Mouse (Mus musculus) adrenal gland, adult 2 months (tissue): ENCODE data around the gene Olfr1055. TPM values are rescaled to one million over a fixed set of nuclear protein-coding genes. Genes with fewer than 3 reads are reported as not detected.
"Not testable (repeated sequence)": the region's sequence is repeated elsewhere in the genome, so short reads cannot be mapped to it uniquely, and the experiment has no call there.

Experiments used
- DNase-seq: peaks from one replicate; pipeline ENCODE4 v3.0.0; 2021
- long read RNA-seq: library from polyadenylated mRNA; stranded (forward); transcript quantifications from one replicate; pipeline ENCODE4 v2.0.0, GENCODE M21; 2021
- polyA plus RNA-seq: library from polyadenylated mRNA; depleted of rRNA; stranded (reverse); fragments of >200 nt; gene quantifications from 2 replicates; pipeline ENCODE4 v1.2.3, GENCODE M21; 2012; rRNA removed
- total RNA-seq, 2 experiments: library from RNA; stranded (reverse); gene quantifications; 2 replicates each; pipeline ENCODE4 v1.2.3; 2021

The Olfr1055 gene
- total RNA-seq, result not detected
- polyA plus RNA-seq, result not detected in 2 replicates
- long read RNA-seq, result 0 reads

GRCm38 (mm10) chr2:86350184-86350583 lies at the start of gene Olfr1055:
TSS of gene Olfr1055 (minus strand) at chr2:86350284.
- no peak for DNase-seq

- DNase-seq, result no peak
Observed at GRCm38 (mm10) chr2:86395114-86395513, 45.0 kb upstream of the Olfr1055 start.

GRCm38 (mm10) chr2:86388461-86388860 lies 38.4 kb upstream of the Olfr1055 start, which contains the start of gene Olfr1058:
TSS of gene Olfr1058 (minus strand) at chr2:86388561.
- DNase-seq, result not testable (repeated sequence)

GRCm38 (mm10) chr2:86378293-86378692 lies 28.2 kb upstream of the Olfr1055 start, which contains the start of gene Olfr1057:
TSS of gene Olfr1057 (minus strand) at chr2:86378393.
- DNase-seq, result no peak

GRCm38 (mm10) chr2:86366342-86366741 lies 16.3 kb upstream of the Olfr1055 start:
- not testable (repeated sequence) for DNase-seq

GRCm38 (mm10) chr2:86362369-86362768 lies 12.3 kb upstream of the Olfr1055 start, which contains the start of gene Olfr1056:
TSS of gene Olfr1056 (minus strand) at chr2:86362469.
- no peak for DNase-seq

- DNase-seq, result not testable (repeated sequence)
Observed at GRCm38 (mm10) chr2:86351751-86352150, 1.7 kb upstream of the Olfr1055 start.

GRCm38 (mm10) chr2:86335333-86335732 lies 14.8 kb downstream of the Olfr1055 start, which contains the start of gene Olfr1054:
TSS of gene Olfr1054 (minus strand) at chr2:86335433.
- DNase-seq, result no peak

- no peak for DNase-seq
Observed at GRCm38 (mm10) chr2:86315184-86315583, 34.9 kb downstream of the Olfr1055 start, which contains the start of gene Olfr1053. TSS of gene Olfr1053 (minus strand) at chr2:86315284.

Other genes with a start within 250 kb of the Olfr1055 start
- not detected for gene Olfr1039, start 214.4 kb downstream of the Olfr1055 start, total RNA-seq
- gene Olfr1039, start 214.4 kb downstream of the Olfr1055 start, polyA plus RNA-seq, result not detected in 2 replicates
- not detected for gene Olfr1040, start 203.6 kb downstream of the Olfr1055 start, total RNA-seq
- not detected in 2 replicates for gene Olfr1040, start 203.6 kb downstream of the Olfr1055 start, polyA plus RNA-seq
- not detected for gene Olfr1042, start 188.4 kb downstream of the Olfr1055 start, total RNA-seq
- gene Olfr1042, start 188.4 kb downstream of the Olfr1055 start, polyA plus RNA-seq, result not detected in 2 replicates
- gene Olfr1043, start 182.8 kb downstream of the Olfr1055 start, total RNA-seq, result not detected
- not detected in 2 replicates for gene Olfr1043, start 182.8 kb downstream of the Olfr1055 start, polyA plus RNA-seq
- gene Olfr1044, start 172.5 kb downstream of the Olfr1055 start, total RNA-seq, result not detected
- not detected in 2 replicates for gene Olfr1044, start 172.5 kb downstream of the Olfr1055 start, polyA plus RNA-seq
- not detected for gene Olfr52, start 164.6 kb downstream of the Olfr1055 start, total RNA-seq
- gene Olfr52, start 164.6 kb downstream of the Olfr1055 start, polyA plus RNA-seq, result not detected in 2 replicates
- gene Olfr1045, start 147.3 kb downstream of the Olfr1055 start, total RNA-seq, result not detected
- not detected in 2 replicates for gene Olfr1045, start 147.3 kb downstream of the Olfr1055 start, polyA plus RNA-seq
- not detected for gene Olfr1046, start 131.0 kb downstream of the Olfr1055 start, total RNA-seq
- not detected in 2 replicates for gene Olfr1046, start 131.0 kb downstream of the Olfr1055 start, polyA plus RNA-seq
- not detected for gene Olfr1047, start 118.9 kb downstream of the Olfr1055 start, total RNA-seq
- gene Olfr1047, start 118.9 kb downstream of the Olfr1055 start, polyA plus RNA-seq, result not detected in 2 replicates
- not detected for gene Olfr1048, start 110.0 kb downstream of the Olfr1055 start, total RNA-seq
- gene Olfr1048, start 110.0 kb downstream of the Olfr1055 start, polyA plus RNA-seq, result not detected in 2 replicates
- not detected for gene Olfr1049, start 92.0 kb downstream of the Olfr1055 start, total RNA-seq
- gene Olfr1049, start 92.0 kb downstream of the Olfr1055 start, polyA plus RNA-seq, result not detected in 2 replicates
- gene Olfr1051, start 71.2 kb downstream of the Olfr1055 start, total RNA-seq, result not detected
- gene Olfr1051, start 71.2 kb downstream of the Olfr1055 start, polyA plus RNA-seq, result not detected in 2 replicates
- not detected for gene Olfr1052, start 57.8 kb downstream of the Olfr1055 start, total RNA-seq
- not detected in 2 replicates for gene Olfr1052, start 57.8 kb downstream of the Olfr1055 start, polyA plus RNA-seq
- gene Olfr1053, start 35.0 kb downstream of the Olfr1055 start, total RNA-seq, result not detected
- not detected in 2 replicates for gene Olfr1053, start 35.0 kb downstream of the Olfr1055 start, polyA plus RNA-seq
- gene Olfr1054, start 14.9 kb downstream of the Olfr1055 start, total RNA-seq, result not detected
- not detected in 2 replicates for gene Olfr1054, start 14.9 kb downstream of the Olfr1055 start, polyA plus RNA-seq
- not detected for gene Olfr1056, start 12.2 kb upstream of the Olfr1055 start, total RNA-seq
- gene Olfr1056, start 12.2 kb upstream of the Olfr1055 start, polyA plus RNA-seq, result not detected in 2 replicates
- gene Olfr1057, start 28.1 kb upstream of the Olfr1055 start, total RNA-seq, result not detected
- not detected in 2 replicates for gene Olfr1057, start 28.1 kb upstream of the Olfr1055 start, polyA plus RNA-seq
- gene Olfr1058, start 38.3 kb upstream of the Olfr1055 start, total RNA-seq, result not detected
- gene Olfr1058, start 38.3 kb upstream of the Olfr1055 start, polyA plus RNA-seq, result not detected in 2 replicates
- gene Olfr1061, start 63.8 kb upstream of the Olfr1055 start, total RNA-seq, result not detected
- gene Olfr1061, start 63.8 kb upstream of the Olfr1055 start, polyA plus RNA-seq, result not detected in 2 replicates
- not detected for gene Olfr1062, start 76.5 kb upstream of the Olfr1055 start, total RNA-seq
- not detected in 2 replicates for gene Olfr1062, start 76.5 kb upstream of the Olfr1055 start, polyA plus RNA-seq
- not detected for gene Olfr1065, start 100.3 kb upstream of the Olfr1055 start, total RNA-seq
- not detected in 2 replicates for gene Olfr1065, start 100.3 kb upstream of the Olfr1055 start, polyA plus RNA-seq
- not detected for gene Olfr1066, start 106.0 kb upstream of the Olfr1055 start, total RNA-seq
- gene Olfr1066, start 106.0 kb upstream of the Olfr1055 start, polyA plus RNA-seq, result not detected in 2 replicates
- not detected for gene Olfr228, start 137.1 kb upstream of the Olfr1055 start, total RNA-seq
- not detected in 2 replicates for gene Olfr228, start 137.1 kb upstream of the Olfr1055 start, polyA plus RNA-seq
- gene Olfr1076, start 158.2 kb upstream of the Olfr1055 start, total RNA-seq, result not detected
- gene Olfr1076, start 158.2 kb upstream of the Olfr1055 start, polyA plus RNA-seq, result not detected in 2 replicates
- not detected for gene Olfr1079, start 192.2 kb upstream of the Olfr1055 start, total RNA-seq
- not detected in 2 replicates for gene Olfr1079, start 192.2 kb upstream of the Olfr1055 start, polyA plus RNA-seq
- gene Olfr1080, start 208.0 kb upstream of the Olfr1055 start, total RNA-seq, result not detected
- not detected in 2 replicates for gene Olfr1080, start 208.0 kb upstream of the Olfr1055 start, polyA plus RNA-seq
- gene Olfr1082, start 248.7 kb upstream of the Olfr1055 start, total RNA-seq, result not detected
- not detected in 2 replicates for gene Olfr1082, start 248.7 kb upstream of the Olfr1055 start, polyA plus RNA-seq